Mouse (Mus musculus) spleen, adult 2 months (tissue): Measurements from ENCODE around the gene Foxc2. TPM values are rescaled to one million over a fixed set of nuclear protein-coding genes. Genes with fewer than 3 reads are reported as not detected.
"Not testable (repeated sequence)": the region's sequence is repeated elsewhere in the genome, so short reads cannot be mapped to it uniquely, and the experiment has no call there.

Experiments
- DNase-seq, 2 experiments: peaks; one replicate each; pipeline versions ENCODE4 v3.0.0 to v3.0.0-alpha.2; 2012 to 2021; ENCODE audit warnings: low spot score in 2 of 2, low read depth in 1 of 2
- H3K27ac ChIP-seq: fragments of 200-500 bp; 2 replicates; pipeline ENCODE4 v1.5.1; 2012; ENCODE audit warnings: low read length, inconsistent platforms; ENCODE audit not compliant: insufficient read depth
- H3K27me3 ChIP-seq: fragments of 200-500 bp; 2 replicates; pipeline ENCODE4 v1.6.1; 2012; ENCODE audit warnings: mild to moderate bottlenecking, moderate library complexity, low read length, inconsistent platforms; ENCODE audit not compliant: control insufficient read depth, insufficient read depth
- H3K36me3 ChIP-seq: fragments of 200-500 bp; 2 replicates; pipeline ENCODE4 v1.6.1; 2012; ENCODE audit warnings: mild to moderate bottlenecking, low read length, inconsistent platforms; ENCODE audit not compliant: control insufficient read depth, insufficient read depth
- H3K4me1 ChIP-seq: fragments of 200-500 bp; 2 replicates; pipeline ENCODE4 v1.6.1; 2011; ENCODE audit warnings: inconsistent platforms; ENCODE audit not compliant: control insufficient read depth, insufficient read depth, insufficient read length
- H3K4me3 ChIP-seq: fragments of 200-500 bp; 2 replicates; pipeline ENCODE4 v1.5.1; 2011; ENCODE audit warnings: mild to moderate bottlenecking, inconsistent platforms; ENCODE audit not compliant: insufficient read depth, insufficient read length; ENCODE audit errors: extremely low read depth
- CTCF ChIP-seq: fragments of 200-500 bp; IDR thresholded peaks from 2 replicates; pipeline ENCODE4 v1.5.1; 2011; ENCODE audit warnings: mild to moderate bottlenecking, inconsistent platforms; ENCODE audit not compliant: insufficient read depth, insufficient read length, insufficient replicate concordance; ENCODE audit errors: extremely low read depth
- POLR2A ChIP-seq: fragments of 200-500 bp; IDR thresholded peaks from 2 replicates; pipeline ENCODE4 v1.6.1; 2011; ENCODE audit warnings: low read depth, low read length, inconsistent platforms
- WGBS: fragments of 180-500 bp; shearing (Covaris S2); methylation state at CpG from one replicate; pipeline ENCODE4 v1.1.7; 2018; 5-methylcytosine and 5-hydroxymethylcytosine counted together
- polyA plus RNA-seq: library from polyadenylated mRNA; depleted of rRNA; stranded (reverse); fragments of >200 nt; gene quantifications from 2 replicates; pipeline ENCODE4 v1.2.3, GENCODE M21; 2012

The Foxc2 gene
- polyA plus RNA-seq, 1 experiment, result 0.12 TPM

- no peaks in the 10 kb centered on the region for H3K4me1 ChIP-seq
- TF ChIP-seq CTCF (no peak), POLR2A (no peak)
- 28% methylated on average over 16 of the region's 16 CpGs for WGBS
- no peak for DNase-seq
- no peaks in the 10 kb centered on the region for H3K36me3 ChIP-seq
- H3K4me3 ChIP-seq, result no peak overlapping the region
- H3K27ac ChIP-seq, result no peak overlapping the region
- peaks cover 24% of the 10 kb centered on the region for H3K27me3 ChIP-seq
Observed at GRCm38 (mm10) chr8:121129265-121129940, 13.4 kb downstream of the Foxc2 start.

- Histone ChIP-seq H3K4me1 (no peaks in the 10 kb centered on the region), H3K4me3 (no peak overlapping the region), H3K27ac (no peak overlapping the region), H3K27me3 (peaks cover 23% of the 10 kb centered on the region), H3K36me3 (no peaks in the 10 kb centered on the region)
- no peak for DNase-seq
- 48% methylated on average over 5 of the region's 5 CpGs for WGBS
- TF ChIP-seq POLR2A, result no peak
- no peak for TF ChIP-seq CTCF
Observed at GRCm38 (mm10) chr8:121130522-121130921, 14.6 kb downstream of the Foxc2 start.

- Histone ChIP-seq H3K4me3 (no peak overlapping the region), H3K27ac (no peak overlapping the region), H3K4me1 (no peaks in the 10 kb centered on the region), H3K36me3 (no peaks in the 10 kb centered on the region), H3K27me3 (peaks cover 14% of the 10 kb centered on the region)
- TF ChIP-seq POLR2A (no peak), CTCF (no peak)
- 81% methylated on average over 5 of the region's 5 CpGs for WGBS
- no peak for DNase-seq
Observed at GRCm38 (mm10) chr8:121132961-121133513, 17.1 kb downstream of the Foxc2 start.

GRCm38 (mm10) chr8:121134102-121134501, 18.1 kb downstream of the Foxc2 start:
- Histone ChIP-seq H3K27ac (no peak overlapping the region), H3K27me3 (peaks cover 4% of the 10 kb centered on the region; the same call in 1 of the 2 replicates), H3K4me1 (no peaks in the 10 kb centered on the region), H3K4me3 (no peak overlapping the region), H3K36me3 (no peaks in the 10 kb centered on the region)
- 92% methylated on average over 10 of the region's 10 CpGs for WGBS
- TF ChIP-seq CTCF (no peak), POLR2A (no peak)
- DNase-seq, result no peak

GRCm38 (mm10) chr8:121134512-121134911, 18.5 kb downstream of the Foxc2 start:
- H3K27me3 ChIP-seq, result peaks cover 1% of the 10 kb centered on the region; the same call in 1 of the 2 replicates
- WGBS, result 88% methylated on average over 11 of the region's 11 CpGs
- no peak for DNase-seq
- H3K4me1 ChIP-seq, result no peaks in the 10 kb centered on the region
- no peak for TF ChIP-seq CTCF
- no peak for TF ChIP-seq POLR2A
- H3K36me3 ChIP-seq, result no peaks in the 10 kb centered on the region
- H3K4me3 ChIP-seq, result no peak overlapping the region
- H3K27ac ChIP-seq, result no peak overlapping the region

GRCm38 (mm10) chr8:121136856-121137255, 20.9 kb downstream of the Foxc2 start:
- DNase-seq, result no peak
- H3K4me3 ChIP-seq, result no peak overlapping the region
- H3K4me1 ChIP-seq, result no peaks in the 10 kb centered on the region
- H3K27ac ChIP-seq, result no peak overlapping the region
- TF ChIP-seq CTCF (no peak), POLR2A (no peak)
- H3K36me3 ChIP-seq, result no peaks in the 10 kb centered on the region
- no peaks in the 10 kb centered on the region for H3K27me3 ChIP-seq
- WGBS, result 92% methylated on average over 6 of the region's 6 CpGs

GRCm38 (mm10) chr8:121145457-121146134, 29.6 kb downstream of the Foxc2 start:
- 38% methylated on average over 5 of the region's 6 CpGs for WGBS
- not testable (repeated sequence) for H3K4me3 ChIP-seq, H3K27ac ChIP-seq, H3K4me1 ChIP-seq, DNase-seq, H3K36me3 ChIP-seq, H3K27me3 ChIP-seq
